Mouse (Mus musculus) fat pad, adult 2 months (tissue): ENCODE data around the gene Aatk.

ENCODE experiments used
- DNase-seq: peaks from one replicate; pipeline ENCODE4 v3.0.0-alpha.2; 2011; ENCODE audit warnings: low read depth, low spot score; ENCODE audit errors: extremely low read depth

Aatk gene

GRCm38 (mm10) chr11:120046553-120047191 lies at the start of gene Aatk:
Aatk (minus strand) TSS chr11:120047167.
- no peak for DNase-seq

GRCm38 (mm10) chr11:120092817-120093591 lies 46.0 kb upstream of the Aatk start:
- DNase-seq: no peak

GRCm38 (mm10) chr11:120090661-120091060 lies 43.7 kb upstream of the Aatk start:
- no peak for DNase-seq

GRCm38 (mm10) chr11:120086702-120087152 lies 39.8 kb upstream of the Aatk start, which contains the start of gene Cep131:
Cep131 (minus strand) TSS chr11:120086827.
- DNase-seq: peak; percentile 61

- no peak for DNase-seq
These were observed 39.1 kb upstream of the Aatk start for GRCm38 (mm10) chr11:120085891-120086627.

GRCm38 (mm10) chr11:120080282-120080681 lies 33.3 kb upstream of the Aatk start:
- no peak for DNase-seq

GRCm38 (mm10) chr11:120076191-120076590 lies 29.2 kb upstream of the Aatk start:
- no peak for DNase-seq

- no peak for DNase-seq
These were observed 26.1 kb upstream of the Aatk start for GRCm38 (mm10) chr11:120072986-120073647.

- no peak for DNase-seq
These were observed 24.9 kb upstream of the Aatk start for GRCm38 (mm10) chr11:120071731-120072320.

GRCm38 (mm10) chr11:120071065-120071464 lies 24.1 kb upstream of the Aatk start:
- no peak for DNase-seq

GRCm38 (mm10) chr11:120070286-120070930 lies 23.4 kb upstream of the Aatk start:
- no peak for DNase-seq

- no peak for DNase-seq
These were observed 22.3 kb upstream of the Aatk start for GRCm38 (mm10) chr11:120069261-120069660.

GRCm38 (mm10) chr11:120067834-120068233 lies 20.9 kb upstream of the Aatk start:
- DNase-seq: no peak

GRCm38 (mm10) chr11:120065291-120065690 lies 18.3 kb upstream of the Aatk start:
- DNase-seq: no peak

GRCm38 (mm10) chr11:120064668-120065040 lies 17.7 kb upstream of the Aatk start:
- no peak for DNase-seq

- DNase-seq: no peak
These were observed 17.2 kb upstream of the Aatk start for GRCm38 (mm10) chr11:120064006-120064667.

GRCm38 (mm10) chr11:120063326-120063725 lies 16.4 kb upstream of the Aatk start:
- DNase-seq: no peak

- no peak for DNase-seq
These were observed 13.7 kb upstream of the Aatk start for GRCm38 (mm10) chr11:120060634-120061033.

- no peak for DNase-seq
These were observed 9.2 kb upstream of the Aatk start for GRCm38 (mm10) chr11:120055953-120056732.
